Mouse (Mus musculus) right cerebral cortex, postnatal 36 days (tissue): ENCODE measurements around the gene Myo9a.
A peak's percentile ranks its signal among the peaks of the same experiment; 100 is the strongest.
"Not testable (repeated sequence)": the region's sequence is repeated elsewhere in the genome, so short reads cannot be mapped to it uniquely, and the experiment has no call there.

Source experiments
- DNase-seq, 2 experiments: peaks; one replicate each; pipeline ENCODE4 v3.0.0; 2022; ENCODE audit warnings: low spot score in 2 of 2, mixed read lengths in 1 of 2

Gene Myo9a

DNA sequence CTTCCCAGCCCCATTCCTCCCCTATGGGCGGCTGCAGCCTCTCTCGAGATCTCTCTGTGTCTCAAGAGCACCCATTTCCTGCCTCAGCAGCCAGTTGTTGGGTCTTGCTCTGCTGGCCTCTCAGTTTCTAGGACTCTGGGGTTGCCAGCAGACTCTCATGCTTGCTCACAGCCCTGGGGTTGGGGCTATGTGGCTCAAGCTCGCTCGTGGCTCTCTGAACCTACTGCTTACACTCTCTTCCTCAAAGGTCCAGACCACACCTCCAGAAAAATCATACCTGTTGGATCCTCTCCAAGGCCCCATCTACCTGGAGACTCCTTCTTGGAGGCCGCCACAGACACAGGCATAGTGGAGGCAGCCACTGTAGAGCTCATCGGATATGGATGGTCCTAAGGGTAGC, 198.8 kb downstream of the Myo9a start:
- DNase-seq: no peak

DNA sequence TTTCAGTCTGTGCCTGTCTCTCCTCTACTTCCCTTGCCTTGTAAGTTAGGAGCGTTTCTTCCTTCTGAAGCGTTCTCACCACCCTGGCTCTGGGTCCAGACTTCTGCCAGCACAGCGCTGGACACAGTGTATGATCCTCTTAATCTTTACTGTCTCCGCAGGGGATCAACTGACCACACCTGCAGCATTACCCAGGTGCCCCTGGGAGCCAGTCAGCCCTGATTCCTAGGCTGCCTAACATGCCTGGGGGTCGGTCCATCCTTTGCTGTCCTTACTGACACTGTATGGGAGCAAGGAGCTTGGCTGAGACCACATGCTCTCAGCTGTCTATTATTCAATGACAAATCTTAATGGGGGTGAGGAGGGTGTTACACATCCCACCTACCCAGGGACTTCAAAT, 199.3 kb downstream of the Myo9a start:
- no peak for DNase-seq

GRCm38 (mm10) chr9:59951001-59951750, 200.5 kb downstream of the Myo9a start:
- DNase-seq: no peak

DNA sequence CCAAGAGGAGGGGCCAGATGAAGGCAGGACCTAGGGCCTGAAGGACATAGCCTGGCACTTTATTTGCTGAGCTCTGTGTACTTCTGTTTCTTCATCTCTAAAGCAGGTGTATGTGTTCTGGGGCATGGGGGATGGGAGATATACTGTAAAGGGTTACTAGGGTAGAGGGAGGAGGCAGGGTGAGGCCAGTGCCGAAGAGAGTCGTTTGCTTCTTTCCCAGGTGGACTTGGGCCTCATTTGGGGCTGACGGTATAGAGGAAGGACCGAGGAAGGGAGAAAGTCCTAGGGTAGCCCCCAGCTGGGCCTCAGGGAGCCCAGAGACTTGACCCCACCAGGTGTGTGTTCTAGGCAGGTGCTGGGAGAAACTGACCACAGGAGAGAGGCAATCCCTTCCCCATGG, 201.2 kb downstream of the Myo9a start:
- no peak for DNase-seq

GRCm38 (mm10) chr9:59952515-59953070, 201.9 kb downstream of the Myo9a start:
- DNase-seq: no peak

DNA sequence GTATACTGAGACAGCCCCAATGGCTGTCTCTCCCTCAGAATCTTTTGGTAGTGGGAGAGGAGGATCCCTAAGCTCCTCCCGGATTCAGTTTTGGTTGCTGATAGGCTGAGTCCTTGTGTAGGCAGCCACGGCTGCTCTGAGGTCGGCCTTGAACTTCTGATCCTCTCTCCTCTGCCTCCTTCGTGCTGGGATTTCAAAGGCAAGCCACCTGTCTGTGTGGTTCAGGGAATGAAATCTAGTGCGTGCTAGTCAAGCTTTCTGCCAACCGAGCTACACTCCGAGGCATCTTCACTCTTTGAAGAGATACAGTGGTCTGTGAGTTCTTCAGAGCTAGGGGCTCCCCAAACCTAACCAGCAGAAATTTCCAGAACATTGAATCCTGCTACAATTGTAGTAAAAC, 202.9 kb downstream of the Myo9a start:
- no peak for DNase-seq

DNA sequence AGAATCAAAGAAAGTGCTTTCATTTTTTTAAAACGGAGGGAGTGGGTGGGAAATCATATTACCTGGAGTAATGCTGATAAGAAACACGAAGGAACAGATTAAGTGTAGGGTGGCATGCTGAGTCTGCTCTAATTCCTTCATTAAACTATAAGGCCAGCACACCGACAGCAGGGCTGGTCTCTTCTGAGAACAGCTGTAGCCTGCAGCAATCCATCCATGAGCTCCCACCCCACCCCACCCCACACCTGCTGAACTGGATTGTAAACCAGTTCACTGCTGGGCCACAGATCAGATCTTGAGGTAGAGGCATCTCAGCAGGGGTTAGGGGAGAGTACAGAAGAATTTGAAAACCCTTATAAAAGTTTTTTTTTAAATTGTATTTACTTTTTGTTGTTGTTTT, 204.5 kb downstream of the Myo9a start:
- no peak for DNase-seq

- DNase-seq: no peak
These were observed 205.0 kb downstream of the Myo9a start for GRCm38 (mm10) chr9:59955692-59956091.

DNA sequence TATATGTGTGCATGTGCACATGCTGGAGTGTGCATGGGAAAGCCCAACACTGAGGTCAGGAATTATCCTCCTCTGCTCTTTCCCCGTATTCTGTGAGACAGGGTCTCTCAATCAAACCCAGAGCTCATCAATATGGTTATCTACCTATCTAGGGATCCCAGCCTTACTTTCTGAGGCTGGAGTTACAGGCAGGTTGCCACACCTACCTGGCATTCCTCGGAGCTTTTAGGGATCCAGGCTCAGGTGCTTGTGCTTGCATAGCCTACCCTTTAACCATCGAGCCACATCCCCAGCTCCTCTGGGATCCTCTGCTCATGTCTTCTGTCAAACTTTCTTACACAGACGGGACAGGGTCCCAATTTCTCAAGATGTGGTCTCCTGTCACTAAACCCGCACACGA, 205.8 kb downstream of the Myo9a start:
- DNase-seq: no peak

DNA sequence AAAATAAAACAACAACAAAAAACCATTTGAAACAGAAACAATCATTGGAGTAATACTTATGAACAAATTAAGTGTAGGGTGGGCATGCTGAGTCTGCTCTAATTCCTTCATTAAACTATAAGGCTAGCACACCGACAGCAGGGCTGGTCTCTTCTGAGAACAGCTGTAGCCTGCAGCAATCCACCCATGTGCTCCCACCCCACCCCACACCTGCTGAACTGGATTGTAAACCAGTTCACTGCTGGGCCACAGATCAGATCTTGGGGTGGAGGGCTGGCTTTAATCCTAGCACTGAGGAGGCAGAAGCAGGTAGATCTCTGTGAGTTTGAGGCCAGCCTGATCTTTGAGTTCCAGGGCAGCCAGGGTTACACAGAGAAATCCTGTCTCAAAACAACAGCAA, 207.4 kb downstream of the Myo9a start:
- not testable (repeated sequence) for DNase-seq

GRCm38 (mm10) chr9:59959276-59959675, 208.6 kb downstream of the Myo9a start:
- peak; percentile 30 to 49 for DNase-seq

DNA sequence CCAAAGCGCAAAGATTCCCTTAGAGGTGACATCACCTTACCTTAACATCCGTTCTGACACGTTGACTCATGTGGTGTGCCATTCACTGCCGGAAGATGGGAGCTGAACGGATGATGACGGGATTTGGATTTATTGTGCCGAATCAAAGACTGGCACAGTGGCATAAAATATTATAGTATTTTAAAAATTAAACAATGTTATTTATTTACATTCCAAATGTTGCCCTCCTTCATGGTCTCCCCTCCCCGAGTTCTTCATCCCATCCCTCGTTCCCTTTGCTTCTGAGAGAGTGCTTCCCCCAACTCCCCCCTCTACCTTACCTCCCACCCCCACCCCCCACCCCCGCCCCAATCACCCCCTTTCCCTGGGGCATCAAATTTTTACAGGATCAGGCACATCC, 209.9 kb downstream of the Myo9a start, which contains the start of gene Nr2e3:
Gene Nr2e3, minus strand, starts transcription at position 101 of the 400 bp plus-strand sequence.
- DNase-seq: no peak

GRCm38 (mm10) chr9:59961201-59961955, 210.7 kb downstream of the Myo9a start:
- no peak for DNase-seq

DNA sequence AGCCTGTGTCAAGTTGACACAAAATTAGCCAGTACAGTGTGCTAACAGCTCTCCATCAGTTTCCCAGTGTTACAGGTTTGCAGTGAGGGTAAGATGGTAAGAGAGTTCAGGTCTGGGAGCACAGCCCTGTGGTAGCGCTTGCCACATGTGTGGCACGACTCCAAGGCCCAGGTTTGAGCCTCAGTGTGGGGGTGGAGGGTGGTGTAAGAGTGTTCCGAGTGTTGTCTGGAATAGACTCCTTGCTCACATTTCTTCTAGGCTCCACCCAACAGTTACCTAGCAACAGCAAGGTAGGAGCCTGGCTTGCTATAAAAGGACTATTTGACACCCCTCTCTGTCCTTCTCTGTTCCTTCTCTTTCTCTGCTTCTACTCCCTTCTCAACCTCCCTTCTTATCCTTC, 213.7 kb downstream of the Myo9a start:
- peak; percentile 35 to 68 for DNase-seq

GRCm38 (mm10) chr9:59965046-59965445, 214.3 kb downstream of the Myo9a start:
- no peak for DNase-seq

- DNase-seq: peak in 1 of 2 experiments; percentile 51
These were observed 218.7 kb downstream of the Myo9a start for GRCm38 (mm10) chr9:59969383-59969782.

GRCm38 (mm10) chr9:59971263-59971662, 220.6 kb downstream of the Myo9a start:
- DNase-seq: no peak
